Mouse (Mus musculus) embryonic facial prominence, embryonic 15.5 days (tissue): Measurements from ENCODE around the gene Grin3b. TPM values are rescaled to one million over a fixed set of nuclear protein-coding genes. Genes with fewer than 3 reads are reported as not detected.

Source experiments
- ATAC-seq: fragments of 200-750 bp; cut with Nextera tagmentation; 2 replicates; pipeline ENCODE4 v1.8.0; 2017; ENCODE audit warnings: low read depth, moderate TSS enrichment; ENCODE audit not compliant: insufficient number of reproducible peaks, low FRiP score, low TSS enrichment
- H3K27ac ChIP-seq: fragments of 300-500 bp; sonication (generic); replicated peaks from 2 replicates; pipeline ENCODE4 v1.5.1; 2015; ENCODE audit warnings: mild to moderate bottlenecking, inconsistent platforms
- H3K27me3 ChIP-seq: fragments of 300-500 bp; sonication (generic); 2 replicates; pipeline ENCODE4 v1.6.1; 2015; ENCODE audit warnings: inconsistent platforms
- H3K36me3 ChIP-seq: fragments of 300-500 bp; sonication (generic); 2 replicates; pipeline ENCODE4 v1.6.1; 2015; ENCODE audit warnings: mild to moderate bottlenecking, inconsistent platforms
- H3K4me1 ChIP-seq: fragments of 300-500 bp; sonication (generic); 2 replicates; pipeline ENCODE4 v1.6.1; 2015; ENCODE audit warnings: inconsistent platforms
- H3K4me2 ChIP-seq: fragments of 300-500 bp; sonication (generic); replicated peaks from 2 replicates; pipeline ENCODE4 v1.6.1; 2015; ENCODE audit warnings: mild to moderate bottlenecking, inconsistent platforms
- H3K4me3 ChIP-seq: fragments of 300-500 bp; sonication (generic); replicated peaks from 2 replicates; pipeline ENCODE4 v1.5.1; 2015; ENCODE audit warnings: mild to moderate bottlenecking, inconsistent platforms
- H3K9ac ChIP-seq: fragments of 300-500 bp; sonication (generic); 2 replicates; pipeline ENCODE4 v1.6.1; 2015; ENCODE audit warnings: inconsistent platforms
- H3K9me3 ChIP-seq: fragments of 300-500 bp; sonication (generic); replicated peaks from 2 replicates; pipeline ENCODE4 v1.6.1; 2016; ENCODE audit warnings: inconsistent platforms
- WGBS: fragments of 180-500 bp; shearing (Covaris S2); methylation state at CpG from one replicate; pipeline ENCODE4 v1.1.7; 2015; 5-methylcytosine and 5-hydroxymethylcytosine counted together
- polyA plus RNA-seq: library from polyadenylated mRNA; unstranded; fragments of >200 nt; fragmentation: Nextera tagmentation; extraction: Ambion mirVana; gene quantifications from 2 replicates; pipeline ENCODE4 v1.2.1, GENCODE M21; 2015

The Grin3b gene
- polyA plus RNA-seq, 1 experiment from 2014 or later = 0.63 TPM

DNA sequence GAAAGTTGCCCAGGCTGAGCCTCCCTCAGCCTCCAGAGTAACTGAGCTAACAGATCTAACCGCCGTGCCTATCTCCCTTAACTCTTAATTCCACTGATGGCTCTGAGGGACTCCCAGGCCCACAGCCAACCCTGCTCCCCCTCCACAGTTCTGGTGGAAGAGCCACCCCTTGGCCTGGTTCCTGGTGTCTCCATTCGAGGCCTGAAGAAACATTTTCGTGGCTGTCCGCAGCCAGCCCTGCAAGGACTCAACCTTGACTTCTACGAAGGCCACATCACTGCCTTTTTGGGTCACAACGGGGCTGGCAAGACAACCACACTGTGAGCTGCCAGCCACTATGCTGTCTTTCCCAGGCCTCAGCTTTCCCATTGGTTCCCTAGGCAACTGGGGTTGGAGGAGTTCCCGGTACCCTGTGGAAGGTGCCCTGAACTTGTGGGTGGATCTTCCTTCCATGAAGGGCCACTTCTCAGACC is 33.8 kb downstream of the Grin3b start:
- Histone ChIP-seq H3K27me3 (no peaks in the 10 kb centered on the region), H3K4me3 (no peak overlapping the region), H3K9me3 (no peaks in the 10 kb centered on the region), H3K4me2 (no peak overlapping the region), H3K27ac (no peak overlapping the region), H3K4me1 (peaks cover 23% of the 10 kb centered on the region), H3K9ac (no peak overlapping the region), H3K36me3 (0 out of 2 replicates have a peak, but pooled peaks cover 3% of the 10 kb centered on the region)
- WGBS = 83% methylated on average over 8 of the region's 8 CpGs
- ATAC-seq = no peak

DNA sequence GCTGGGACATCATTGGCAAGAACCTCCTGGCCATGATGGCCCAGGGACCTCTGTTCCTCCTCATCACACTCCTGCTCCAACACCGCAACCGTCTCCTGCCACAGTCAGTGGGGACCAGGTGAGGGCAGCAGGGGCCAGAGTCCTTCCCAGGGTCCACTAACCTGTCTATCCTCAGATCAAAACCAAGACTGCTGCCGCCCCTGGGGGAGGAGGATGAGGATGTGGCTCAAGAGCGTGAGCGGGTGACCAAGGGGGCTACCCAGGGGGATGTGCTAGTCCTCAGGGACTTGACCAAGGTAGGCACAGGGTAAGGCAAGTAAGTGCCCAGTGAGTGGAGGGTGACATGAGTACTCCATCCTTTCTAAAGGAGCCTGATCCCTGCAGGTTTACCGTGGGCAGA is 41.2 kb downstream of the Grin3b start:
- H3K4me1 ChIP-seq = peaks cover 5% of the 10 kb centered on the region; the same call in 1 of the 2 replicates
- no peak for ATAC-seq
- no peak overlapping the region for H3K4me2 ChIP-seq
- H3K27ac ChIP-seq = no peak overlapping the region
- H3K36me3 ChIP-seq = peaks cover 28% of the 10 kb centered on the region
- H3K9ac ChIP-seq = no peak overlapping the region
- WGBS = 84% methylated on average over 6 of the region's 6 CpGs
- peaks cover 9% of the 10 kb centered on the region for H3K9me3 ChIP-seq
- no peak overlapping the region for H3K4me3 ChIP-seq
- peaks cover 40% of the 10 kb centered on the region for H3K27me3 ChIP-seq

DNA sequence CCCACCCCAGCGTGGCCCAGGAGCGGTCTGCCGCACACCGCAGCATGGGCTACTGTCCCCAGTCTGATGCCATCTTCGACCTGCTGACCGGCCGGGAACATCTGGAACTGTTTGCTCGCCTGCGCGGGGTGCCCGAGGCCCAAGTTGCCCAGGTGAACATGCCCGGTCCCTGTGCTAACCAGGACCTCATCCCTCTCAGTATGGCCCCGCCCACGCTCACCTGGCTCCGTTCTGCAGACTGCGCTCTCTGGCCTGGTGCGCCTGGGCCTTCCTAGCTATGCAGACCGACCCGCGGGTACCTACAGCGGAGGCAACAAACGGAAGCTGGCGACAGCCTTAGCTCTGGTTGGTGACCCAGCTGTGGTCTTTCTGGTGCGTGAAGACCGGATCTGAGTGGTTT is 43.1 kb downstream of the Grin3b start:
- no peak for ATAC-seq
- peaks cover 9% of the 10 kb centered on the region for H3K9me3 ChIP-seq
- H3K4me3 ChIP-seq = no peak overlapping the region
- no peak overlapping the region for H3K27ac ChIP-seq
- peaks cover 7% of the 10 kb centered on the region for H3K4me1 ChIP-seq
- H3K36me3 ChIP-seq = peaks cover 28% of the 10 kb centered on the region
- WGBS = 27% methylated on average over 25 of the region's 25 CpGs
- H3K27me3 ChIP-seq = peaks cover 40% of the 10 kb centered on the region
- H3K4me2 ChIP-seq = no peak overlapping the region
- H3K9ac ChIP-seq = no peak overlapping the region

DNA sequence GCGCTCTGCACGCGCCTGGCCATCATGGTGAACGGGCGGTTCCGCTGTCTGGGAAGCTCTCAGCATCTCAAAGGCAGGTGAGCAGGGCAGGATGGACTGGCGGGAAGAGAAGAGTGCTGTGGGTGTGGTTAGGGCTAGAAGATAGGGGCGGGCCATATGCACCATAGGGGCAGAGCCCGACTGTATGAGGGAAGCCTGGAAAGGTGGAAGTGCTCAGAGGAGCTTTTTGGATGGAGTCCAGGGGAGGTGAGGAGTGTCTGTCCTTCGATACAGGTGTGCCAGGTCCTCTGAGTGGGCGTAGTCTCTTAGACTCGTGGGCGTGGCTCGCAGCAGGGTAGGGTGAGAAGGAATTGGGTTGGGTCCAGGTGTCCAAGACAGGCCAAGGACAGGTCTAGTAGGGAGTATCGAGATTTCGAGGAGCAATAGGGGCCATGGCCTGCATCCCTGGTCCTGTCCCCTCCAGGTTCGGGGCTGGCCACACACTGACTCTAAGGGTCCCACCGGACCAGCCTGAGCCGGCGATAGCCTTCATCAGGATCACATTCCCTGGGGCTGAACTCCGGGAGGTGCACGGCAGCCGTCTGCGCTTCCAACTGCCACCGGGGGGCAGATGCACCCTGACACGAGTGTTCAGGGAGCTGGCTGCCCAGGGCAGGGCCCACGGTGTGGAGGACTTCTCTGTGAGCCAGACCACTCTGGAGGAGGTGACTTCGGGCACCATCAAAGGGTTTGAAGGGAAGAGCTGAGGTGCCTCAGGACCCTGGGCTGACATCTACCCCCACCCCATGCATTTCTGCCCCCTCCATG is 44.2 kb downstream of the Grin3b start:
- peaks cover 44% of the 10 kb centered on the region for H3K27me3 ChIP-seq
- H3K4me3 ChIP-seq = no peak overlapping the region
- ATAC-seq = 0 out of 2 replicates have a peak, but pooled peaks have one; percentile 9
- H3K9ac ChIP-seq = no peak overlapping the region
- H3K9me3 ChIP-seq = peaks cover 9% of the 10 kb centered on the region
- H3K27ac ChIP-seq = no peak overlapping the region
- no peak overlapping the region for H3K4me2 ChIP-seq
- 15% methylated on average over 28 of the region's 28 CpGs for WGBS
- H3K4me1 ChIP-seq = peaks cover 18% of the 10 kb centered on the region
- peaks cover 21% of the 10 kb centered on the region for H3K36me3 ChIP-seq

DNA sequence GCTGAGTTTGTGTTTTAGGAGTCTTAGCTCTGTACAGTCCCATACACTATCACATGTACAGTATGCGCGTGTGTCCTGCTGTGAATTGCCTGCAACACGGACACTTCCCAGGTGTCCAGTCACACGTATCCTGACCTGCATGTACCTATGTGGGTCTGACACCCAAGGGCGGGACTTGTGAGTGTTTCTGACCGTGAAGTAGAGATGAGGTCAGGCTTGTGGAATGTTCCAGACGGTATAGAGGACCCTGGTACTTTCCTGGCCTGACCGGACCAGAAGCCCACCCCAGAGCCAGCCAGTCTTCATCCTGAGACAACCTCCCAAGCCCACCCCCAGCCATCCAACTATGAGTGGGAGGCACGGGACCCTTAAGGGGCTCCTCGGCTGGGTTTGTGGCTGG is 45.1 kb downstream of the Grin3b start:
- no peak for ATAC-seq
- H3K36me3 ChIP-seq = peaks cover 13% of the 10 kb centered on the region
- peaks cover 26% of the 10 kb centered on the region for H3K4me1 ChIP-seq
- H3K27me3 ChIP-seq = peaks cover 45% of the 10 kb centered on the region
- peaks cover 7% of the 10 kb centered on the region for H3K9me3 ChIP-seq
- H3K9ac ChIP-seq = no peak overlapping the region
- no peak overlapping the region for H3K27ac ChIP-seq
- WGBS = 72% methylated on average over 10 of the region's 10 CpGs
- no peak overlapping the region for H3K4me2 ChIP-seq
- no peak overlapping the region for H3K4me3 ChIP-seq

DNA sequence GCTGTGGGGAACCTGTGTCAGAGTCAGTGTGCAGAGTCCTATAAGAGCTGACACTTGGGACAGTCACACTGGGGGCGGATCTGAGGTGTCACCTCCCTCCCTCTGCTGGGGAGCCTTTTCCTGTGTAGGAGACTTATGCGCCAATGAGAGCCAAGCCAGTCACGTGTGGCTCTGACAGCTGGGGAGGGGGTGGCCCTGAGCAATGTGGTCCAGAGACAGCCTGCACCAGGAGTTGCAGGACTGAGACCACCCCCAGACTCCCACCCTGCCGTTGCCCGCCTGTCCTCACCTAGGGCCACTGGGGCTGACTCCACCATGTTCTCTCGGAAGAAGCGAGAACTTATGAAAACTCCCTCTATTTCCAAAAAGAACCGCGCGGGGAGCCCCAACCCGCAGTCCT is 46.0 kb downstream of the Grin3b start, which contains the start of gene Arhgap45:
Gene Arhgap45 (plus strand): TSS at position 143 of the 400 bp plus-strand sequence.
- Histone ChIP-seq H3K27me3 (peaks cover 45% of the 10 kb centered on the region), H3K36me3 (peaks cover 3% of the 10 kb centered on the region; the same call in 1 of the 2 replicates), H3K9ac (no peak within 1 kb of the TSS), H3K4me3 (no peak within 1 kb of the TSS), H3K9me3 (no peaks in the 10 kb centered on the region), H3K4me2 (no peak within 1 kb of the TSS), H3K4me1 (peaks cover 28% of the 10 kb centered on the region), H3K27ac (no peak within 1 kb of the TSS)
- no peak for ATAC-seq
- WGBS = 70% methylated on average over 11 of the region's 11 CpGs

DNA sequence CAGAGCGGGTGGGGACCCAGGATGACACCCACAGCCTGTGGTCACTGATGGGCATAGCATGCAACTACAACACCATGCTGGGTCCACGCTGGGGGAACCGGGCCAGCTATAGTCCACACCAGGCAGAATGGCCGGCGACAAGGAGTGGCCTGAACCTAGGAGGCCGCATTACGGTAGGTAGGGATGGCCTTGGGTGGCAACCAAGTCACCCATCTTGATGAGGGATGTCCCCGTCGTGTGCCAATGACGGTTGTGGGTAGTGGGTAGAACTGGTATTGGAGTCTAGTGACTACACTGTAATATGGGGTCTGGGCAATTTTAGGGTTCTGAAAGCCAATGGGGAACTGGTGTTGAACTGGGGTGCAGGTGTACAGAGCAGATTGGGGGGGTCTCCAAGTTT is 46.4 kb downstream of the Grin3b start:
- no peak overlapping the region for H3K27ac ChIP-seq
- no peaks in the 10 kb centered on the region for H3K36me3 ChIP-seq
- H3K4me1 ChIP-seq = peaks cover 28% of the 10 kb centered on the region
- H3K9me3 ChIP-seq = no peaks in the 10 kb centered on the region
- peaks cover 42% of the 10 kb centered on the region for H3K27me3 ChIP-seq
- no peak overlapping the region for H3K4me3 ChIP-seq
- no peak overlapping the region for H3K4me2 ChIP-seq
- no peak for ATAC-seq
- 89% methylated on average over 10 of the region's 10 CpGs for whole genome bisulfite sequencing
- H3K9ac ChIP-seq = no peak overlapping the region

DNA sequence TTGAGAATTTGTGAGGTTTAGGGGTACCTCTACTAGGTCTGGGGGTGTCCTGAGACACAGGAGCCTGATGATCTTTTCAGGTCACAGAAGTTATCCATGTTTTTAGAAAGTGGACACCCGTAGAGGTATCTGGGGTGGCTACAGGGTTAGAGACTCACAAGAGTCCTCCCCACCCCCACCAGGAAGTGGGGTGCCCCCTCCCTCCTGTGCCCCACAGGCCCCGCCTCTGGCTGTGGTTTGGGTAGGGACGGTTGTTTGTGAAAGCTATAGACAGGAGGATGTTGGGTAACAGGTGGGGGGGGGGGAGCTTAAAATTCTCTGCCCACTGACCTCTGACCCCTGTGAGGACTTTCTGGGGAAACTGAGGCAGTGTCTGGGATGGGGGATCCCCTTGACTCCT is 46.8 kb downstream of the Grin3b start:
- no peak for ATAC-seq
- Histone ChIP-seq H3K4me1 (peaks cover 28% of the 10 kb centered on the region), H3K4me2 (no peak overlapping the region), H3K9me3 (no peaks in the 10 kb centered on the region), H3K36me3 (no peaks in the 10 kb centered on the region), H3K4me3 (no peak overlapping the region), H3K9ac (no peak overlapping the region), H3K27me3 (peaks cover 42% of the 10 kb centered on the region), H3K27ac (no peak overlapping the region)
- WGBS = 55% methylated on average over 3 of the region's 3 CpGs

DNA sequence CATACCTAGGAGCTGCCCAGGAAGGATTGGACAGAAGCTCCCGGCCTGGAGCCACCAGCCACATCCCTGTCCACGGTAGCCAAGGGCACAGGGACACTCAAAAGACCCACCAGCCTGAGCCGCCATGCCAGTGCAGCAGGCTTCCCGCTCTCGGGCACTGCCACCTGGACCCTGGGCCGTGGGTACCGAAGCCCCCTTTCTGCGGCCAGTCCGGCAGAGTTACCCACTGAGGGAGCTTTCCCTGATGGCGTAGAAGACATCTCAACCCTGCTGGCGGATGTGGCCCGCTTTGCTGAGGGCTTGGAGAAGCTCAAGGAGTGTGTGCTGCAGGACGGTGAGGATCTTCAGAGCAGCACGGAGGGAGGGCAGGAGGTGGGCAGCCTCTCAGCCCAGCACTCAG is 47.3 kb downstream of the Grin3b start:
- 78% methylated on average over 14 of the region's 14 CpGs for WGBS
- H3K36me3 ChIP-seq = no peaks in the 10 kb centered on the region

DNA sequence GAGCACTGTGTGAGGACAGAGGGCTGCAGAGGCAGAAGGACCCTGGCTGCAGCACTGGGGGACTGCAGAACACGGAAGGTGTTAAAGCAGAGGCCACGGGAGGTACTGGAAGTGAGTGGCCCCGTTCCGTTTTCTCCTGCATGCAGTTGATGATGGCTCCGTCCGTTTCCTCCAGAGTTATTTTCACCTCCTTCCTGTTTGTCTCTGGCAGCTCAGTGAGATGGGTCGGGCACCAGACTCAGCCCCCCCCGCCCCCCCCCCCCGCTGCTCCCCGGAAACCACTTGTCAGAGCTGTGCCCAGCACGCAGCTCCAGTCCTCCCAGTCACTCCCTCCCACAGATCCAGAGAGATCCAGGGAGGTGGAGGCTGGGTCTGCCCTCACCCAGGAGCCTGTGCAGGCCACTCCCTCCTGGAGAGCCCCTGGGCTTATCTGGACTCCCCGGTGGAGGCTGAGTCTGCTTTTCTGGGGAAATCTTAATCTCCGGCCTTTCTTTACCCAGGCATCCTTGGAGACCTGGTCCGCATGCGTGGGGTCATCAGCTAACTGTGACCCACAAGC is 48.3 kb downstream of the Grin3b start:
- WGBS = 7% methylated on average over 14 of the region's 15 CpGs
- H3K4me2 ChIP-seq = peak overlapping the region; percentile 15; the same call in 1 of the 2 replicates
- H3K9me3 ChIP-seq = no peaks in the 10 kb centered on the region
- H3K4me3 ChIP-seq = no peak overlapping the region
- no peaks in the 10 kb centered on the region for H3K36me3 ChIP-seq
- H3K4me1 ChIP-seq = peaks cover 28% of the 10 kb centered on the region
- no peak for ATAC-seq
- H3K9ac ChIP-seq = no peak overlapping the region
- peaks cover 30% of the 10 kb centered on the region for H3K27me3 ChIP-seq
- H3K27ac ChIP-seq = no peak overlapping the region

More for the DNA sequence above, 47.3 kb downstream of the Grin3b start:
- Histone ChIP-seq H3K27ac (no peak overlapping the region), H3K4me2 (no peak overlapping the region), H3K27me3 (peaks cover 40% of the 10 kb centered on the region), H3K4me3 (no peak overlapping the region), H3K4me1 (peaks cover 28% of the 10 kb centered on the region), H3K9me3 (no peaks in the 10 kb centered on the region), H3K9ac (no peak overlapping the region)
- no peak for ATAC-seq

DNA sequence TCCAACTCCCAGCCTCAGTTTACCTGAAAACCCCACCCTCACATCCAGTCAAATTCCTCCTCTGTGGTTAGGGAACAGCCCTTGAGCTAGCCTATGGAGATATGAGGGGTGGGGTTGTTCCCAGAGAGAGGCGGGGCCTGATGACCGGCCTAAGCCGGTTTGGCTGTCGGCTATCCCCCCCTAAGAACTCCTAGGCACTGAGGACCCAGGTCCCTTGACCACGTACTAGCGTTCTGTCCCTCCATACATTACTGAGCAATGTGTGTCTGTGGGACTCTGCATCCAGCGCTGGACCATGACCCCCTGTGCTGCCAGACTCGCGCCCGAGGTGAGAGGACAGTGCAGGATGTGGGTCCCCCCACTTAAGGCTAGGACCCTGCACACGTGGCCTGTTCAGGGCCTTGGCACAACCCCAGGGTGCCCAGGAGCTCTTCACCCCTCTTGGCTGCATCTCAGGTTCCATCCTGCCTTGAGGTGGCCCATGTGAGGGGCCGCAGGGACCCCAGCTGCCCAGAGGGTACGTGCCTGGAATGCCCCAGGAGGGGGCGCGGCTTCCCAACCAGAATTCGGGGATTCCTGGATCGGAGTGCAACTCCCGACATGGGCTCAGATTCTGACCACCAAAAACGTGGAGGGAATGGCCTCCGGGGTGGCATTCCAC is 49.1 kb downstream of the Grin3b start:
- 0 out of 2 replicates have a peak, but pooled peaks have one; percentile 14 for ATAC-seq
- H3K27me3 ChIP-seq = peaks cover 22% of the 10 kb centered on the region

More for the DNA sequence above, 49.1 kb downstream of the Grin3b start:
- Histone ChIP-seq H3K36me3 (no peaks in the 10 kb centered on the region), H3K4me2 (peak overlapping the region; percentile 15; the same call in 1 of the 2 replicates), H3K4me1 (peaks cover 27% of the 10 kb centered on the region), H3K27ac (no peak overlapping the region), H3K9me3 (no peaks in the 10 kb centered on the region), H3K9ac (no peak overlapping the region), H3K4me3 (peak overlapping the region; percentile 7; the same call in 1 of the 2 replicates)
- 13% methylated on average over 20 of the region's 20 CpGs for WGBS
